Comparison of ENCODE assay signal across 10 mouse cellular contexts in genomic region chr14:75455361-75455742, GRCm38 (mm10). TPM values are rescaled to one million over a fixed set of nuclear protein-coding genes. Genes with fewer than 3 reads are reported as not detected.
DNase-seq lines count a peak whose midpoint lies in the region; ATAC-seq lines count a peak whose summit lies in the region.
"Had no signal": no experiment of that assay in that cellular context is flagged by ENCODE, and none has a peak within 500 bp of the region (broad histone marks: within the 10 kb centered on the region; RNA-seq: fewer than 3 reads in every experiment).

No protein-coding gene starts in this region.

- no peak for DNase-seq in kidney, adult 11 months
- DNase-seq in embryonic facial prominence, embryonic 14.5 days (ENCODE audit: low spot score) = peak; percentile 20
- no peak for DNase-seq in left cerebral cortex, adult 11 months (ENCODE audit: low spot score)
- DNase-seq in cerebellum, adult 8-10 months = no peak
- no peak for DNase-seq in heart, adult 18-20 months
- DNase-seq: thymus, adult 18-20 months had no signal

- no peak overlapping the region for H3K4me3 ChIP-seq in kidney, embryonic 15.5 days (replicated peaks)
- no peak overlapping the region for H3K4me3 ChIP-seq in embryonic facial prominence, embryonic 14.5 days (ENCODE audit: low read depth, low read length)
- peak overlapping the region; percentile 45 for H3K4me3 ChIP-seq in hindbrain, embryonic 12.5 days
- peak overlapping the region; percentile 53 for H3K4me3 ChIP-seq in midbrain, embryonic 16.5 days (ENCODE audit: low read depth, low read length)

- peaks cover 30% of the 10 kb centered on the region for H3K27me3 ChIP-seq in kidney, embryonic 15.5 days
- H3K27me3 ChIP-seq in embryonic facial prominence, embryonic 14.5 days (replicated peaks; ENCODE audit: control insufficient read depth, insufficient read depth, low read length) = peaks cover 9% of the 10 kb centered on the region; the same call in 1 of the 2 replicates
- H3K27me3 ChIP-seq in hindbrain, embryonic 12.5 days = no peaks in the 10 kb centered on the region
- H3K27me3 ChIP-seq in midbrain, embryonic 16.5 days (ENCODE audit: control insufficient read depth, insufficient read depth, low read depth, low read length) = no peaks in the 10 kb centered on the region

- 42% methylated on average over 3 of the region's 3 CpGs for WGBS in kidney, embryonic 15.5 days
- WGBS in embryonic facial prominence, embryonic 14.5 days = 24% methylated on average over 3 of the region's 3 CpGs
- WGBS in hindbrain, embryonic 12.5 days = 38% methylated on average over 3 of the region's 3 CpGs
- WGBS in midbrain, embryonic 16.5 days = 20% methylated on average over 3 of the region's 3 CpGs

- H3K4me2 ChIP-seq in kidney, embryonic 15.5 days = peak overlapping the region; percentile 74
- H3K4me2 ChIP-seq in embryonic facial prominence, embryonic 14.5 days (ENCODE audit: low read depth, low read length) = peak overlapping the region; percentile 71
- H3K4me2 ChIP-seq in hindbrain, embryonic 12.5 days (replicated peaks) = peak overlapping the region; percentile 72
- peak overlapping the region; percentile 94 for H3K4me2 ChIP-seq in midbrain, embryonic 16.5 days (ENCODE audit: low read length)

- H3K9me3 ChIP-seq in kidney, embryonic 15.5 days (replicated peaks) = no peaks in the 10 kb centered on the region
- no peaks in the 10 kb centered on the region for H3K9me3 ChIP-seq in embryonic facial prominence, embryonic 14.5 days (ENCODE audit: control insufficient read depth, low read length)
- H3K9me3 ChIP-seq in hindbrain, embryonic 12.5 days (replicated peaks) = no peaks in the 10 kb centered on the region
- no peaks in the 10 kb centered on the region for H3K9me3 ChIP-seq in midbrain, embryonic 16.5 days (replicated peaks; ENCODE audit: control insufficient read depth, low read length, poor library complexity, severe bottlenecking)

- no peak overlapping the region for H3K27ac ChIP-seq in kidney, embryonic 15.5 days
- no peak overlapping the region for H3K27ac ChIP-seq in embryonic facial prominence, embryonic 14.5 days (replicated peaks; ENCODE audit: low read depth, low read length)
- peak overlapping the region; percentile 36; the same call in 1 of the 2 replicates for H3K27ac ChIP-seq in hindbrain, embryonic 12.5 days
- peak overlapping the region; percentile 76 for H3K27ac ChIP-seq in midbrain, embryonic 16.5 days (ENCODE audit: low read length)
- H3K27ac ChIP-seq: liver, embryonic 14.5 days had no signal

- peaks cover 17% of the 10 kb centered on the region for H3K4me1 ChIP-seq in kidney, embryonic 15.5 days
- peaks cover 13% of the 10 kb centered on the region; the same call in 1 of the 2 replicates for H3K4me1 ChIP-seq in embryonic facial prominence, embryonic 14.5 days (ENCODE audit: control insufficient read depth, insufficient read depth, low read length)
- H3K4me1 ChIP-seq in hindbrain, embryonic 12.5 days = peaks cover 29% of the 10 kb centered on the region
- peaks cover 35% of the 10 kb centered on the region for H3K4me1 ChIP-seq in midbrain, embryonic 16.5 days (ENCODE audit: control insufficient read depth, insufficient read depth, low read length)

- no peak for ATAC-seq in kidney, embryonic 15.5 days (replicated peaks; ENCODE audit: low FRiP score)
- ATAC-seq in embryonic facial prominence, embryonic 14.5 days (ENCODE audit: low read depth) = no peak
- ATAC-seq in hindbrain, embryonic 12.5 days (ENCODE audit: low FRiP score) = no peak
- ATAC-seq in midbrain, embryonic 16.5 days = 0 out of 2 replicates have a peak, but pooled peaks have one; percentile 0

- H3K9ac ChIP-seq in kidney, embryonic 15.5 days = no peak overlapping the region
- H3K9ac ChIP-seq in embryonic facial prominence, embryonic 14.5 days (ENCODE audit: low read depth, low read length) = no peak overlapping the region
- no peak overlapping the region for H3K9ac ChIP-seq in hindbrain, embryonic 12.5 days
- H3K9ac ChIP-seq in midbrain, embryonic 16.5 days (ENCODE audit: low read depth, low read length) = peak overlapping the region; percentile 63; the same call in 1 of the 2 replicates
- H3K9ac ChIP-seq: liver, embryonic 14.5 days had no signal

- H3K36me3 ChIP-seq in kidney, embryonic 15.5 days = no peaks in the 10 kb centered on the region
- no peaks in the 10 kb centered on the region for H3K36me3 ChIP-seq in embryonic facial prominence, embryonic 14.5 days (ENCODE audit: control insufficient read depth, insufficient read depth, low read length)
- no peaks in the 10 kb centered on the region for H3K36me3 ChIP-seq in hindbrain, embryonic 12.5 days
- H3K36me3 ChIP-seq in midbrain, embryonic 16.5 days (ENCODE audit: control insufficient read depth, insufficient read depth, low read length) = no peaks in the 10 kb centered on the region

RNA-seq across cellular contexts. Expression of gene Siah3, which starts 0.4 kb away (rescaled TPM):
- polyA plus RNA-seq in kidney, embryonic 15.5 days (2015; fragmentation: Nextera tagmentation; extraction: Ambion mirVana) = 0.14 and 0.19 TPM in 2 replicates
- polyA plus RNA-seq in embryonic facial prominence, embryonic 14.5 days (2014; fragmentation: Nextera tagmentation; extraction: Ambion mirVana) = 0.35 and 0.43 TPM in 2 replicates
- 1.9 and 2.1 TPM in 2 replicates for polyA plus RNA-seq in hindbrain, embryonic 12.5 days (2016; fragmentation: Nextera tagmentation; extraction: Ambion mirVana)
- polyA plus RNA-seq in midbrain, embryonic 16.5 days (2015; fragmentation: Nextera tagmentation; extraction: Ambion mirVana) = 2.7 and 3.0 TPM in 2 replicates
- total RNA-seq in heart, adult 18-20 months (2021) = not detected

Comparison
In these comparisons a context has a peak if more than half of its experiments do, and no peak if none do; other contexts are left out.
1. H3K27ac ChIP-seq: peak in hindbrain, embryonic 12.5 days (single experiment) and midbrain, embryonic 16.5 days (single experiment); none in kidney, embryonic 15.5 days (single experiment) and embryonic facial prominence, embryonic 14.5 days (single experiment).
2. H3K4me3 ChIP-seq: peak in hindbrain, embryonic 12.5 days (single experiment) and midbrain, embryonic 16.5 days (single experiment); none in kidney, embryonic 15.5 days (single experiment) and embryonic facial prominence, embryonic 14.5 days (single experiment).
3. Peak in every context shown above with its lines, with median percentiles within 50 percentile points of each other: H3K4me2 ChIP-seq.